Mouse (Mus musculus) forebrain, embryonic 15.5 days (tissue): ENCODE data around the gene Scgb1a1. TPM values are rescaled to one million over a fixed set of nuclear protein-coding genes. Genes with fewer than 3 reads are reported as not detected.

Experiments used
- ATAC-seq: fragments of 200-750 bp; cut with Nextera tagmentation; replicated peaks from 2 replicates; pipeline ENCODE4 v1.8.0; 2017; ENCODE audit warnings: mild to moderate bottlenecking, moderate TSS enrichment, moderate library complexity
- H3K27ac ChIP-seq: fragments of 300-500 bp; sonication (generic); replicated peaks from 2 replicates; pipeline ENCODE4 v1.5.1; 2015; ENCODE audit warnings: mild to moderate bottlenecking, inconsistent platforms
- H3K27me3 ChIP-seq: fragments of 300-500 bp; sonication (generic); 2 replicates; pipeline ENCODE4 v1.6.1; 2015; ENCODE audit warnings: inconsistent platforms
- H3K36me3 ChIP-seq: fragments of 300-500 bp; sonication (generic); 2 replicates; pipeline ENCODE4 v1.6.1; 2015; ENCODE audit warnings: mild to moderate bottlenecking, inconsistent platforms
- H3K4me1 ChIP-seq: fragments of 300-500 bp; sonication (generic); 2 replicates; pipeline ENCODE4 v1.6.1; 2015; ENCODE audit warnings: inconsistent platforms
- H3K4me2 ChIP-seq: fragments of 300-500 bp; sonication (generic); replicated peaks from 2 replicates; pipeline ENCODE4 v1.6.1; 2015; ENCODE audit warnings: mild to moderate bottlenecking, inconsistent platforms
- H3K4me3 ChIP-seq: fragments of 300-500 bp; sonication (generic); 2 replicates; pipeline ENCODE4 v1.5.1; 2015; ENCODE audit warnings: mild to moderate bottlenecking, inconsistent platforms
- H3K9ac ChIP-seq: fragments of 300-500 bp; sonication (generic); replicated peaks from 2 replicates; pipeline ENCODE4 v1.6.1; 2015; ENCODE audit warnings: mild to moderate bottlenecking, inconsistent platforms
- H3K9me3 ChIP-seq: fragments of 300-500 bp; sonication (generic); 2 replicates; pipeline ENCODE4 v1.6.1; 2016; ENCODE audit warnings: inconsistent platforms
- WGBS: fragments of 180-500 bp; shearing (Covaris S2); methylation state at CpG from one replicate; pipeline ENCODE4 v1.1.7; 2015; ENCODE audit warnings: mixed read lengths; 5-methylcytosine and 5-hydroxymethylcytosine counted together
- polyA plus RNA-seq: library from polyadenylated mRNA; unstranded; fragments of >200 nt; fragmentation: Nextera tagmentation; extraction: Ambion mirVana; gene quantifications from 2 replicates; pipeline ENCODE4 v1.2.1, GENCODE M21; 2015

Scgb1a1 gene
- polyA plus RNA-seq, 1 experiment from 2014 or later, result not detected

GRCm38 (mm10) chr19:9112043-9112442 is 24.3 kb upstream of the Scgb1a1 start:
- H3K27ac ChIP-seq, result no peak overlapping the region
- no peaks in the 10 kb centered on the region for H3K9me3 ChIP-seq
- peaks cover 23% of the 10 kb centered on the region; the same call in 1 of the 2 replicates for H3K36me3 ChIP-seq

GRCm38 (mm10) chr19:9110182-9110869 is 22.6 kb upstream of the Scgb1a1 start:
- H3K9ac ChIP-seq, result no peak overlapping the region
- H3K4me2 ChIP-seq, result no peak overlapping the region
- H3K36me3 ChIP-seq, result peaks cover 16% of the 10 kb centered on the region; the same call in 1 of the 2 replicates
- peak; percentile 85 for ATAC-seq
- H3K4me1 ChIP-seq, result no peaks in the 10 kb centered on the region
- 55% methylated on average over 4 of the region's 4 CpGs for WGBS
- no peak overlapping the region for H3K4me3 ChIP-seq
- no peak overlapping the region for H3K27ac ChIP-seq
- no peaks in the 10 kb centered on the region for H3K27me3 ChIP-seq
- H3K9me3 ChIP-seq, result no peaks in the 10 kb centered on the region

More at GRCm38 (mm10) chr19:9112043-9112442, 24.3 kb upstream of the Scgb1a1 start:
- no peak overlapping the region for H3K4me3 ChIP-seq
- H3K4me1 ChIP-seq, result no peaks in the 10 kb centered on the region
- no peak for ATAC-seq
- H3K27me3 ChIP-seq, result no peaks in the 10 kb centered on the region
- WGBS, result 85% methylated on average over 8 of the region's 8 CpGs
- H3K9ac ChIP-seq, result no peak overlapping the region
- H3K4me2 ChIP-seq, result no peak overlapping the region

- ATAC-seq, result no peak
- Histone ChIP-seq H3K27ac (no peak overlapping the region), H3K4me3 (no peak overlapping the region), H3K27me3 (no peaks in the 10 kb centered on the region), H3K9ac (no peak overlapping the region), H3K9me3 (no peaks in the 10 kb centered on the region), H3K4me2 (no peak overlapping the region), H3K4me1 (no peaks in the 10 kb centered on the region), H3K36me3 (peaks cover 13% of the 10 kb centered on the region; the same call in 1 of the 2 replicates)
- WGBS, result 93% methylated on average over 1 of the region's 1 CpGs
Observed at GRCm38 (mm10) chr19:9108536-9108935, 20.8 kb upstream of the Scgb1a1 start.

GRCm38 (mm10) chr19:9107379-9107755 is 19.6 kb upstream of the Scgb1a1 start:
- ATAC-seq, result no peak
- no peak overlapping the region for H3K4me2 ChIP-seq
- no peak overlapping the region for H3K4me3 ChIP-seq
- H3K27ac ChIP-seq, result no peak overlapping the region
- no peaks in the 10 kb centered on the region for H3K9me3 ChIP-seq
- H3K9ac ChIP-seq, result no peak overlapping the region
- no peaks in the 10 kb centered on the region for H3K27me3 ChIP-seq
- peaks cover 1% of the 10 kb centered on the region; the same call in 1 of the 2 replicates for H3K36me3 ChIP-seq
- WGBS, result 56% methylated on average over 1 of the region's 1 CpGs
- H3K4me1 ChIP-seq, result no peaks in the 10 kb centered on the region

GRCm38 (mm10) chr19:9106751-9107378 is 19.1 kb upstream of the Scgb1a1 start:
- no peak overlapping the region for H3K4me2 ChIP-seq
- no peak overlapping the region for H3K27ac ChIP-seq
- no peaks in the 10 kb centered on the region for H3K36me3 ChIP-seq
- no peak overlapping the region for H3K9ac ChIP-seq
- no peak for ATAC-seq
- H3K27me3 ChIP-seq, result no peaks in the 10 kb centered on the region
- 62% methylated on average over 4 of the region's 4 CpGs for WGBS
- no peaks in the 10 kb centered on the region for H3K4me1 ChIP-seq
- H3K9me3 ChIP-seq, result no peaks in the 10 kb centered on the region
- no peak overlapping the region for H3K4me3 ChIP-seq

GRCm38 (mm10) chr19:9106096-9106495 is 18.3 kb upstream of the Scgb1a1 start:
- Histone ChIP-seq H3K27ac (no peak overlapping the region), H3K9ac (no peak overlapping the region), H3K4me2 (no peak overlapping the region), H3K4me3 (no peak overlapping the region), H3K27me3 (no peaks in the 10 kb centered on the region), H3K9me3 (no peaks in the 10 kb centered on the region), H3K4me1 (no peaks in the 10 kb centered on the region), H3K36me3 (no peaks in the 10 kb centered on the region)
- 83% methylated on average over 5 of the region's 5 CpGs for WGBS
- ATAC-seq, result no peak

- no peaks in the 10 kb centered on the region for H3K27me3 ChIP-seq
- H3K9me3 ChIP-seq, result no peaks in the 10 kb centered on the region
- ATAC-seq, result no peak
- no peak overlapping the region for H3K4me3 ChIP-seq
- no peaks in the 10 kb centered on the region for H3K36me3 ChIP-seq
- no peak overlapping the region for H3K4me2 ChIP-seq
- H3K27ac ChIP-seq, result no peak overlapping the region
- no peak overlapping the region for H3K9ac ChIP-seq
- whole genome bisulfite sequencing, result 68% methylated on average over 3 of the region's 3 CpGs
- no peaks in the 10 kb centered on the region for H3K4me1 ChIP-seq
Observed at GRCm38 (mm10) chr19:9105101-9105685, 17.4 kb upstream of the Scgb1a1 start.

- H3K4me1 ChIP-seq, result no peaks in the 10 kb centered on the region
- no peak overlapping the region for H3K4me3 ChIP-seq
- H3K36me3 ChIP-seq, result no peaks in the 10 kb centered on the region
- no peak overlapping the region for H3K9ac ChIP-seq
- ATAC-seq, result no peak
- H3K27ac ChIP-seq, result no peak overlapping the region
- H3K4me2 ChIP-seq, result no peak overlapping the region
- H3K27me3 ChIP-seq, result no peaks in the 10 kb centered on the region
- no peaks in the 10 kb centered on the region for H3K9me3 ChIP-seq
- WGBS, result 80% methylated on average over 4 of the region's 4 CpGs
Observed at GRCm38 (mm10) chr19:9103986-9104385, 16.2 kb upstream of the Scgb1a1 start.

- no peaks in the 10 kb centered on the region for H3K4me1 ChIP-seq
- ATAC-seq, result no peak
- WGBS, result 76% methylated on average over 2 of the region's 2 CpGs
- no peak overlapping the region for H3K4me2 ChIP-seq
- H3K9ac ChIP-seq, result no peak overlapping the region
- no peaks in the 10 kb centered on the region for H3K9me3 ChIP-seq
- no peak overlapping the region for H3K27ac ChIP-seq
- H3K36me3 ChIP-seq, result no peaks in the 10 kb centered on the region
- H3K4me3 ChIP-seq, result no peak overlapping the region
- H3K27me3 ChIP-seq, result no peaks in the 10 kb centered on the region
Observed at GRCm38 (mm10) chr19:9101062-9101457, 13.3 kb upstream of the Scgb1a1 start.

- Histone ChIP-seq H3K27me3 (no peaks in the 10 kb centered on the region), H3K4me1 (no peaks in the 10 kb centered on the region), H3K9ac (no peak overlapping the region), H3K27ac (no peak overlapping the region), H3K36me3 (no peaks in the 10 kb centered on the region), H3K9me3 (no peaks in the 10 kb centered on the region), H3K4me3 (no peak overlapping the region), H3K4me2 (no peak overlapping the region)
- 86% methylated on average over 17 of the region's 17 CpGs for WGBS
- no peak for ATAC-seq
Observed at GRCm38 (mm10) chr19:9100297-9101061, 12.7 kb upstream of the Scgb1a1 start.

- WGBS, result 87% methylated on average over 8 of the region's 8 CpGs
Observed at GRCm38 (mm10) chr19:9099751-9100150, 12.0 kb upstream of the Scgb1a1 start.

GRCm38 (mm10) chr19:9097441-9097840 is 9.7 kb upstream of the Scgb1a1 start:
- ATAC-seq, result no peak
- no peaks in the 10 kb centered on the region for H3K36me3 ChIP-seq
- H3K4me1 ChIP-seq, result no peaks in the 10 kb centered on the region
- no peak overlapping the region for H3K4me2 ChIP-seq
- no peak overlapping the region for H3K9ac ChIP-seq
- no peaks in the 10 kb centered on the region for H3K9me3 ChIP-seq
- H3K27ac ChIP-seq, result no peak overlapping the region
- H3K4me3 ChIP-seq, result no peak overlapping the region
- 56% methylated on average over 13 of the region's 13 CpGs for WGBS
- no peaks in the 10 kb centered on the region for H3K27me3 ChIP-seq

More at GRCm38 (mm10) chr19:9099751-9100150, 12.0 kb upstream of the Scgb1a1 start:
- no peak overlapping the region for H3K4me3 ChIP-seq
- H3K9me3 ChIP-seq, result no peaks in the 10 kb centered on the region
- no peaks in the 10 kb centered on the region for H3K36me3 ChIP-seq
- H3K9ac ChIP-seq, result no peak overlapping the region
- H3K27me3 ChIP-seq, result no peaks in the 10 kb centered on the region
- no peaks in the 10 kb centered on the region for H3K4me1 ChIP-seq
- no peak overlapping the region for H3K27ac ChIP-seq
- ATAC-seq, result no peak
- H3K4me2 ChIP-seq, result no peak overlapping the region
